Mouse (Mus musculus): ENCODE results near the gene Prokr1. TPM values are rescaled to one million over a fixed set of nuclear protein-coding genes. Genes with fewer than 3 reads are reported as not detected.

The Prokr1 gene
- total RNA-seq, 2 experiments from 2014 or later: 0.36 to 0.63 TPM

DNA sequence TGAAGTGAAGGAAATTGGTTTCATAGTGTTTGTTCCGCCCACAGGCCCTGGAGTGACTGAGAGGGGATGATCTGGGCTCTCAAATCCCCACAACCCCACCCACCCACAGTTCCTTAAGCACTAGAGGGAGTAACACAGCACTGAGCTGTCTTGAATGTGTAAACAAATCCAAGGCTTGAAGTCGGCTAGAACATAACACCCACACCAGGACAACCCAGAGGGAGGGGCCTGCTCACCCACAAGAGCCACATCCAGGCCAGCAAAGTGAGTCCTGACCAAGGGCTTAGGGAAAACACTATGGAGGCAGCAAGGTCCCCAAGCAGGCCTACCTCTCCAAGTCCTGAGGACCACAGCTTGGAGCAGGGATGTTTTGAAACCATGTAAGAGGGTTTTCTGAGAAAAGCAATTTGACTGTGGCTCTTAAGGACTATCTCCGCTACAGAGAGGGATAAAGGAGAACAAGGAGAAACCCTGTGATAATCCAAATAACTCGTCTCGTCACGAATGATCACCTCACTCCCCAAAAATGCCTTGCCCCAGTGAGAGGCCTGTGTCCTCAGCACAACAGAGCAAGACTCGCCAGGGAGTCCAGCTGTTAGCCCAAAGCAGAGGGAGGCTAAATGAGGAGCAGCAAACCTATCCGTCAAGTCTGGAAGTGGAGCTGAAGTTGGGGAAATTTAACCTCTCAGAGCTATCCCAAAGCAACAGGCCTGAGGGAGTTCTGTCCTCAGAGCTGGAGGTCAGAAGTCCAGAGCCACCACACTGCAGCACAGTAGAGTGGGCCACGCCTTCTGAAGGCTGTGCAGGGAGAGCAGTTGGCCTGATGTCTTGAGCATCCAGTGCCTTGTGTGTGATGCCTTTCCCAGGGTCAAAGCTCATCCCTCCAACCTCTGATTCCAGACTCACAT lies 22.6 kb downstream of the Prokr1 start:
- DNase-seq: no peak

DNA sequence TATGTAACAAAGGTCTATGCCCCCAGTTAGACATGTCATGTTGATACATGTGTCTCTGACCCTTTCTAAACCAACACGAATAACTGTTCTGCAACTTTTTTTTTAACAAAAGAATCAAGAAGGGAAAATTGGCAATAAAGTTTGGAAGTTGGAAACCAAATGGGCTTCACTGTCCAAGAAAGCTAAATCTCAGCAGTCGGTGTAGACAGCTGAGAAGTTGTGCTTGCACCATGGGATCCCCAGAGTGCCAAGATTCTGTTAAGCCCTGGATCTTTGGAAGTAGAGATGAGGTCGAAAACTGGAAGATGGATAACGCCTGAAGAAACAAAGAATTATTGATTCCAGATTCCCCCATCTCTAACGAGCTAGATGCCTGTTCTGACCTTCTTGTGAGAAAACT lies 25.4 kb downstream of the Prokr1 start:
- no peak for DNase-seq

DNA sequence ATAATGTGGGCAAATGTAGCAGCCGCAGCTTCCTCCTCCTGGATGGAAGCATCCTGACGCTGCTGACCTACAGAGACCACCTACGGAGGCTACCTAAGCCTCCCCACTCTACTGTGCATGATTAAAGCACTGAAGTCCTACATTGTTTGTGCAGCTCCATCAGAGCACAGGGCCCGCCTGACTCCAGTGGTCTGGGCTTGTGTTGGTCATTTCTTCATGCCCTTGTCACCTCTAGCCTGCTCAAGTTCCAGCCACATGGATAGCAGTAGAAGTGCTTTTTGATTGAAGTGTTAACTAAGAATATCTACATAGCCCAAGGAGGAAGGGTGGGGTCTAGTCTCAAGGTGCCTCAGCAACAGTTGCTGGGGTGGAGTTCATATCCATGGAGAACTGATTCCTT lies 26.2 kb downstream of the Prokr1 start:
- DNase-seq: no peak

GRCm38 (mm10) chr6:87553724-87554123 lies 36.8 kb downstream of the Prokr1 start:
- DNase-seq: no peak

- DNase-seq: peak in 1 of 2 experiments; percentile 18
Measured at GRCm38 (mm10) chr6:87552054-87552807, 38.3 kb downstream of the Prokr1 start.

- DNase-seq: no peak
Measured at GRCm38 (mm10) chr6:87547836-87548235, 42.7 kb downstream of the Prokr1 start.

- no peak for DNase-seq
Measured at GRCm38 (mm10) chr6:87547431-87547830, 43.1 kb downstream of the Prokr1 start.

DNA sequence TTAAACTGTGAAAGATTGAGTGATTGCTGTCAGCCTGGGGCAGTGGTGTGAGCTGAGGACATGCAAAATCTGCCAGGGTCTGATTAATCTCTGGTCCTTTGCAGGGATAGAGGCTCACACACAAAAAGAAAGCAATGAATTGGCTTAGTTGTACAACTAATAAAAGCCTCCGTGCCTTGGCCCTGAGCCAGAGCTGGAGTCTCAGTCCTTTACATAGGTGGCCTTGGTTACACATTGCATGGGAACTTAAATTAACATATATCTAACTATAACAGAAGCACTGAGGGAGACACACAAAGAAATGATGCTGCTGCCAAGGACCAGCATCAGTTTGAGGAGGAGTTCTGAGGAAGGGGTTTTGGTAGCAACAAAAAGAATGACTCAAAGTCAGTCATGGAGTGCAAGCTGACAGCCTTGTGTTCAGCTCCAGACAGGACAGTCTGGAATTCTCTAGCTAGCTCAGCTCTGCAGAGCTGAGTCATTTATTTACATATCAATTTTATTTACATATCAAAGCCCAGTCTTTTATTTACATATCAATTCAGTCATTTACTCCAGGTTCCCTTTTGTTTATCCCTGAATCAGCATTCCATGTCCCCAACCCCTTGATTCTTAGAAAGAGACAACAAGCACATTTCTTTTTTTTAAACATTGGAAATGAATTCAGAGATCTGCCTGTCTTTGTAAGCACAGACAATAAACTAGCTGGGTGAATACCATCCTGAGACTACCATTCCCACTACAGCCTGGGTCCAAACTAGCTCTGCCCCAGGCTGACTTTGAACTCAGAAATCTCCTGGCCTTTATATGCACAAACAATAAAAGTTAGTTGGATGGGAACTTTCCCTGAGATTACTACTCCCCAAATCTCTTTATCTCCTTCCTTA lies 45.0 kb downstream of the Prokr1 start:
- DNase-seq: no peak

DNA sequence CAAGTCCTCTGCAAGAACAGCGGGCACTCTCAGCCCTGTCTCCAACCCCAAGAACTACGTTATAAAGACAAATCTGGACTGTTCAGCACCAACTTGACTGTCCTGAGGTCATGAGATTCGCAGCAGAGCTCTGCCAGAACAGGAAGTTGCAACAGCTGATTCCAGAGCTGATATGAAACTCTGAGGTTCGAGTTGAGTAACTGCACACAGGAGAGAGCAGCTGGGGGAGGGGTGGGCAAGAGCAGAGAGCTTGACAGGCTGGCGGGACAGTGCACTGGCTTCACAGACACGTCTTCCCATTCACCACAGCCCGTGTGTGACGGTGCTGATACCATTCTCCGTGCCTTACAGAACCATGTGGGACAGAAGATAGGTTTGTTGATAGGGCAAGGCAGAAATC lies 48.5 kb downstream of the Prokr1 start:
- peak; percentile 40 to 70 for DNase-seq

DNA sequence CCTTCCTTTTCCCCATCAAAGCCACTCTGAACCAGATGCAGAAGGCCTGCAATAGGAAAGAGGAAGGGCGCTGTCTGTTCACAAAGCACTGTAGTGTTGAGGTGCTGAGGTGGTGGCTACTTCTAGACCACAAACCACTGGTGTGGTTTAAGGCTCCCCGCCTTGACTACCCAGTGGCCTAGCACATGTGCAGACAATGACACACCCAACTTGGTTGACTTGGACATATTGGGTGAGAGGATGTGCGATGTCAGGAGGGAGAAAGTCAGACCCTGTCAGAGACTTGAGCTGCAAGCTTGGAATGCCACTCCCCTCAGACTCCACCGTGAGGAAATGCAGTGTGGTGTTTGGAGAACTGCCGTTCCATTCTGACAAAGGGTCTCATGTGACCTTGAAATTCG lies 49.4 kb downstream of the Prokr1 start:
- peak in 1 of 2 experiments; percentile 19 for DNase-seq

- no peak for DNase-seq
Measured at GRCm38 (mm10) chr6:87538376-87539270, 51.9 kb downstream of the Prokr1 start.

DNA sequence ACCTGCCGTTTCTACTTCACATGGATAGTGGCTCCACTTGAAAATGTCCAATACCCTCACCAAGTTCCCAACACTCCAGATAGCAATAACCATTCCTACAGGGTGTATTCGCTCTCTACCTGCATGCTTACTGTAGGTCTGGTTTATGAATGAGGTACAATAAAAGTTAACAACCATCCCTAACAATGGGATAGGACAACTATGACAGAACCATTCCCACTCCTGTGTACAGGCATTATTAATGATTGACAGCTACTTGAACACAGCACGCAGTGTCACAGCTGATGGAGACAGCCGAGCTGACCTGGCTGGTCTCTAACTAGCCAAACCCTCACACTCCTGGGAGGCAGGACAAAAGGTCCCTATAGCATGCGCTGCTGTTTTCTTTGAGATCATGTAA lies 52.9 kb downstream of the Prokr1 start:
- no peak for DNase-seq

DNA sequence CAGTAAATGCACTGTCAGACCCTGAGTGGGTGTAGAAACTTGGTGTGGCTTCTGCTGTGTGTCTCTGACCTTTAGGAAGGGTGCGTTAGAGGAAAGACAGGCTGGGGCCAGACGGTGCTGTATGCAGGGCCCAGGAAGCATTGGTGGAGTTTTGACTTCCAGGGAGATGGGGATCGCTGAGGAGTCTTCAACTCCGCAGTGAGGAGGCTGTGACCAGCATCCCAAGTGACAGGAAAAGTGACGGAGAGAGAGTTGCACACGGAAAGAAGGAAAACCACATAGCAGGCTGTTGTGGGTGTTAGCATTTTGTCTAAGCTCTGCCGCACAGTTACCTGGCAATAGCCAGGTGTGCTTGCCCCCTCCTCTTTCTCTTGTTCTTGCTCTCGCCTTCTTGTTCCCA lies 54.3 kb downstream of the Prokr1 start:
- no peak for DNase-seq

- DNase-seq: no peak
Measured at GRCm38 (mm10) chr6:87535651-87536050, 54.9 kb downstream of the Prokr1 start.

DNA sequence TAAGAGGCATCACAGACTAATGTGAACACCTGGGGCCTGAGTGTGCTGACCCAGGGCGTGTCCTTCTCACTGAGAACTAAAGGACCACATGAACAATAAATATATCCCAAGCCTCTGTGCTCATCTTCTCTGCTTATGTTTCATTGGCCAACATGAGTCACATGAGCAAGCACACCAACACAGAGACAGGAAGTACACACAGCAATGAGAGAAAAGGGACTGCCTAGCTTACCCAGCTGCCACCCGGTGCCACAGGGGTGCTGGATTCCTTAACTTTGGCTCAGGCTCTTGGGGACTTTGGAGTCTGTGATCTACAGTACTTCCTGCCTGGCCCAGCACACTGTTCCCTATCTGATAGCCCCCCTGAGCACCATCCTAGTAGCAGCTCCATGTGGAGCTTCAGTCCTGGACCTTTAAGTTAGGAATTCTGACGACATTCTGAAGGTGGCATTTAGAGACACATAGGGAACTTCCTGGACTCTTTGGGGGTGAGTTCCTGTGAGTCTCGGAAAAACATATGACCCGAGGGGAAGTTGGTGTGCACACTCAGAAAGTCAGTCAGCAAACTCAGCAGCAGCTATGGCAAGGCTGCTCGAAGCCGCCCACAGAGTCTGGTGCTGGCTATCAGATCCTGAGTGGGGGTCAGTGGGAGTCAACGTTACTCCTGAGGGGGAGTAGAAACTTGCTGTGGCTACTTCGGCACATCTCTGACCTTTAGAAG lies 55.5 kb downstream of the Prokr1 start:
- DNase-seq: no peak

DNA sequence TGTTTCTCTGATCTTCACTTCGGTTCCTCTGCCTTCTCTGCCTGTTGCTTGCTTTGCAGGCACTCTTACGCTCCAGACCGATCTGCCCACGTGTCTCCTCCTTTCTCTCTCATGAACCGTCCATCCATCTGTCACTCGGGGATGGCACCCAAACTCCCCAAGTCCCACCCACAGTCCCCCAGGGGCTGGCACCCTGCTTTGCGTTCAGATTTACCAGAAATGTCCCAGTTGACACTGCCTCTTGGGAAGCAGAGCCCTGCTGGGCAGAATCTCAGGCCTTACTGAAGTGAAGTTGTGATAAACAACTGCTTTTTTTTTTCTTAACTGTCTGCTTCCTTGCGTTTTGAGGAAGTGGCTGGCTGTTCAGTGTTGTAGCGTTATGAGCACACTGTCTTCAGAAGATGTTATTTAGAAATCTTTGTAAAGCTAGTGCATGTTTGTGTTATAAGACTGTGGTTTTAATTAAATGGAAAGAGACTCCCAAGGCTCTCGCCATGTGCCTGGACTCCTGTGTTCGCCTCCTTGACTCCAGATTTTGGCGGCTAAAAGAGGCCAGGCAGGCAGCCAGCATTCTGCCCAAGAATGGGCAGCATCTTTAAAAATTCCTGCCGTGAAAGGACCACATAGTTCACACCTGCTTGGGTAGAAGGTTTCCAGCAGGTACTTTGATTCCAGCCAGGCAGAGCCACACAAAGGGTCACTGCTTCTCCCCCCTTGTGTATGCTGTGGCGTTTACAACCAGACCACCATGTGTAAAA lies 57.4 kb downstream of the Prokr1 start, which contains the start of gene Arhgap25:
TSS of gene Arhgap25 (minus strand) at position 307 of the 758 bp plus-strand sequence.
- DNase-seq: no peak

DNA sequence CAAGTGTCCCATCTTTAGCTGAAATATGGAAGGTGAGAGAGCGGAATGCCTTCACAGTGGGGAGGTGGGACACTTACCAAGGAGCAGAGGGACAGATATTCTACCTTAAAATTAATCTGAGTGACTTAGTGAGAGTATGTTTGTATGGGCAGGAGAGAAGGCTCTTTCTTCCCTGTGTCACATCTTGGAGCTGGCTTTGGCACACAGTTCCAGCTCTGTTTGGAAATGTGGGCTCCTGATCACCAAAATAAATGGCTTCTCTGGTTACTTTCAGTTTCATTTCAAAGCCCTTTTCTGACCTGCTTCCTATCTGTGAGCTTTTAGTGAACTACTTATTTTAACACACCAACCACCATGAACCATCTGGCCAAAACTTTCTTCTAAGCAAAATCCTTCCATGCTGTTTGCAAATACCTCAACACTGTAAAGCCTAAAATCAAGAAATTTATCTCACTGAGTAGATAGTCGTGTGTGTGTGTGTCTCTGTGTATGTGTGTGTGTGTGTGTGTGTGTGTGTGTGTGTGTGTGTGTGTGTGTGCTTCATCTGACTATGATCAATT lies 59.0 kb downstream of the Prokr1 start:
- DNase-seq: no peak

GRCm38 (mm10) chr6:87530386-87530785 lies 60.2 kb downstream of the Prokr1 start:
- no peak for DNase-seq
